Mouse (Mus musculus): ENCODE measurements around the gene Eno3. TPM values are rescaled to one million over a fixed set of nuclear protein-coding genes. Genes with fewer than 3 reads are reported as not detected.

Eno3 gene
- polyA plus RNA-seq, 1 experiment from 2014 or later: 19.7 TPM

- H3K4me2 ChIP-seq: no peak overlapping the region
- H3K27me3 ChIP-seq: no peaks in the 10 kb centered on the region
- no peaks in the 10 kb centered on the region for H3K9me3 ChIP-seq
- ATAC-seq (ENCODE audit: insufficient number of reproducible peaks, insufficient read depth, low FRiP score, low TSS enrichment, low read depth): no peak
- H3K36me3 ChIP-seq: peaks cover 82% of the 10 kb centered on the region
- no peak overlapping the region for H3K4me3 ChIP-seq
- no peak overlapping the region for H3K9ac ChIP-seq
- no peak overlapping the region for H3K27ac ChIP-seq
- 74% methylated on average over 3 of the region's 3 CpGs for WGBS
- H3K4me1 ChIP-seq: peaks cover 18% of the 10 kb centered on the region
Observed at GRCm38 (mm10) chr11:70706127-70706526, 49.1 kb downstream of the Eno3 start.

- no peak overlapping the region for H3K27ac ChIP-seq
- 92% methylated on average over 10 of the region's 10 CpGs for WGBS
- H3K27me3 ChIP-seq: no peaks in the 10 kb centered on the region
- H3K4me1 ChIP-seq: no peaks in the 10 kb centered on the region
- H3K4me3 ChIP-seq: no peak overlapping the region
- peaks cover 89% of the 10 kb centered on the region for H3K36me3 ChIP-seq
- no peak overlapping the region for H3K9ac ChIP-seq
- H3K9me3 ChIP-seq: no peaks in the 10 kb centered on the region
- no peak overlapping the region for H3K4me2 ChIP-seq
- ATAC-seq (ENCODE audit: insufficient number of reproducible peaks, insufficient read depth, low FRiP score, low TSS enrichment, low read depth): no peak
Observed at GRCm38 (mm10) chr11:70711026-70711425, 54.0 kb downstream of the Eno3 start.

Small RNA genes lying within 50 kb of the gene (microRNA-seq; reads per million reads assigned to microRNA genes)
- gene Mir6925: not detected

Other genes starting within 250 kb of the Eno3 start
- 37.1 and 42.1 TPM in 2 replicates for gene Pelp1, start 247.2 kb upstream of the Eno3 start, polyA plus RNA-seq (2015; fragmentation: Nextera tagmentation; extraction: Ambion mirVana)
- 18.1 and 19.4 TPM in 2 replicates for gene Arrb2, start 224.6 kb upstream of the Eno3 start, polyA plus RNA-seq (2015; fragmentation: Nextera tagmentation; extraction: Ambion mirVana)
- 40.8 and 44.7 TPM in 2 replicates for gene Med11, start 205.3 kb upstream of the Eno3 start, polyA plus RNA-seq (2015; fragmentation: Nextera tagmentation; extraction: Ambion mirVana)
- gene Zmynd15, start 197.8 kb upstream of the Eno3 start, polyA plus RNA-seq (2015; fragmentation: Nextera tagmentation; extraction: Ambion mirVana): 0.59 and 0.78 TPM in 2 replicates
- gene Cxcl16, start 197.2 kb upstream of the Eno3 start, polyA plus RNA-seq (2015; fragmentation: Nextera tagmentation; extraction: Ambion mirVana): 2.4 and 2.6 TPM in 2 replicates
- 0.69 TPM in 1 of 2 replicates, not detected in the other for gene Tm4sf5, start 152.0 kb upstream of the Eno3 start, polyA plus RNA-seq (2015; fragmentation: Nextera tagmentation; extraction: Ambion mirVana)
- gene Vmo1, start 142.6 kb upstream of the Eno3 start, polyA plus RNA-seq (2015; fragmentation: Nextera tagmentation; extraction: Ambion mirVana): 0.56 TPM in 1 of 2 replicates, not detected in the other
- gene Gltpd2, start 138.0 kb upstream of the Eno3 start, polyA plus RNA-seq (2015; fragmentation: Nextera tagmentation; extraction: Ambion mirVana): 0.45 TPM in 1 of 2 replicates, not detected in the other
- 837 and 839 TPM in 2 replicates for gene Psmb6, start 131.8 kb upstream of the Eno3 start, polyA plus RNA-seq (2015; fragmentation: Nextera tagmentation; extraction: Ambion mirVana)
- not detected in 2 replicates for gene Gm40193, start 124.3 kb upstream of the Eno3 start, polyA plus RNA-seq (2015; fragmentation: Nextera tagmentation; extraction: Ambion mirVana)
- 5.3 and 6.5 TPM in 2 replicates for gene Pld2, start 117.1 kb upstream of the Eno3 start, polyA plus RNA-seq (2015; fragmentation: Nextera tagmentation; extraction: Ambion mirVana)
- 14.6 and 16.5 TPM in 2 replicates for gene Mink1, start 94.3 kb upstream of the Eno3 start, polyA plus RNA-seq (2015; fragmentation: Nextera tagmentation; extraction: Ambion mirVana)
- gene 4930544D05Rik, start 41.4 kb upstream of the Eno3 start, polyA plus RNA-seq (2015; fragmentation: Nextera tagmentation; extraction: Ambion mirVana): not detected in 2 replicates
- not detected in 2 replicates for gene Chrne, start 38.0 kb upstream of the Eno3 start, polyA plus RNA-seq (2015; fragmentation: Nextera tagmentation; extraction: Ambion mirVana)
- 0.10 and 0.37 TPM in 2 replicates for gene Gp1ba, start 18.1 kb upstream of the Eno3 start, polyA plus RNA-seq (2015; fragmentation: Nextera tagmentation; extraction: Ambion mirVana)
- gene Rnf167, start 10.0 kb upstream of the Eno3 start, polyA plus RNA-seq (2015; fragmentation: Nextera tagmentation; extraction: Ambion mirVana): 131 and 135 TPM in 2 replicates
- 167 and 170 TPM in 2 replicates for gene Slc25a11, start 9.7 kb upstream of the Eno3 start, polyA plus RNA-seq (2015; fragmentation: Nextera tagmentation; extraction: Ambion mirVana)
- gene Pfn1, start 2.6 kb upstream of the Eno3 start, polyA plus RNA-seq (2015; fragmentation: Nextera tagmentation; extraction: Ambion mirVana): 1,478 and 1,672 TPM in 2 replicates
- 159 and 163 TPM in 2 replicates for gene Spag7, start 12.2 kb downstream of the Eno3 start, polyA plus RNA-seq (2015; fragmentation: Nextera tagmentation; extraction: Ambion mirVana)
- gene Camta2, start 30.9 kb downstream of the Eno3 start, polyA plus RNA-seq (2015; fragmentation: Nextera tagmentation; extraction: Ambion mirVana): 13.4 TPM in 2 replicates
- 1.1 and 1.3 TPM in 2 replicates for gene Inca1, start 43.0 kb downstream of the Eno3 start, polyA plus RNA-seq (2015; fragmentation: Nextera tagmentation; extraction: Ambion mirVana)
- 4.2 and 4.5 TPM in 2 replicates for gene Kif1c, start 43.3 kb downstream of the Eno3 start, polyA plus RNA-seq (2015; fragmentation: Nextera tagmentation; extraction: Ambion mirVana)
- gene Zfp3, start 107.0 kb downstream of the Eno3 start, polyA plus RNA-seq (2015; fragmentation: Nextera tagmentation; extraction: Ambion mirVana): 6.0 and 7.6 TPM in 2 replicates
- gene Scimp, start 155.4 kb downstream of the Eno3 start, polyA plus RNA-seq (2015; fragmentation: Nextera tagmentation; extraction: Ambion mirVana): 0.25 TPM in 1 of 2 replicates, not detected in the other
- gene Rabep1, start 187.6 kb downstream of the Eno3 start, polyA plus RNA-seq (2015; fragmentation: Nextera tagmentation; extraction: Ambion mirVana): 46.2 and 46.3 TPM in 2 replicates

Data from embryonic facial prominence, embryonic 13.5 days (tissue).